In genomic region chr17:56611861-56612564, GRCm38 (mm10) we compare ENCODE assay signal across 7 mouse cellular contexts. TPM values are rescaled to one million over a fixed set of nuclear protein-coding genes. Genes with fewer than 3 reads are reported as not detected.
DNase-seq lines count a peak whose midpoint lies in the region; ATAC-seq lines count a peak whose summit lies in the region.

No protein-coding gene starts in this region.

- no peak overlapping the region for H3K4me3 ChIP-seq in hindbrain, embryonic 11.5 days (ENCODE audit: low read depth, low read length)
- H3K4me3 ChIP-seq in hindbrain, embryonic 16.5 days (ENCODE audit: low read length): no peak overlapping the region
- H3K4me3 ChIP-seq in embryonic facial prominence, embryonic 12.5 days: no peak overlapping the region
- H3K4me3 ChIP-seq in liver, embryonic 11.5 days (ENCODE audit: low read depth, low read length): peak overlapping the region; percentile 42

- peaks cover 8% of the 10 kb centered on the region; the same call in 1 of the 2 replicates for H3K36me3 ChIP-seq in hindbrain, embryonic 11.5 days (ENCODE audit: control insufficient read depth, insufficient read depth, low read length)
- peaks cover 10% of the 10 kb centered on the region for H3K36me3 ChIP-seq in hindbrain, embryonic 16.5 days (ENCODE audit: control insufficient read depth, insufficient read depth, low read length)
- H3K36me3 ChIP-seq in embryonic facial prominence, embryonic 12.5 days: peaks cover 36% of the 10 kb centered on the region
- peaks cover 33% of the 10 kb centered on the region for H3K36me3 ChIP-seq in liver, embryonic 11.5 days (ENCODE audit: control insufficient read depth, insufficient read depth, low read length)

- H3K4me2 ChIP-seq in hindbrain, embryonic 11.5 days (replicated peaks; ENCODE audit: low read depth, low read length): 0 out of 2 replicates have a peak overlapping the region, but pooled peaks have one; percentile 5
- no peak overlapping the region for H3K4me2 ChIP-seq in hindbrain, embryonic 16.5 days (ENCODE audit: low read length)
- no peak overlapping the region for H3K4me2 ChIP-seq in embryonic facial prominence, embryonic 12.5 days (replicated peaks)
- peak overlapping the region; percentile 99 for H3K4me2 ChIP-seq in liver, embryonic 11.5 days

- H3K9ac ChIP-seq in hindbrain, embryonic 11.5 days (ENCODE audit: low read depth, low read length): no peak overlapping the region
- no peak overlapping the region for H3K9ac ChIP-seq in hindbrain, embryonic 16.5 days (ENCODE audit: low read depth, low read length)
- 0 out of 2 replicates have a peak overlapping the region, but pooled peaks have one; percentile 2 for H3K9ac ChIP-seq in embryonic facial prominence, embryonic 12.5 days
- peak overlapping the region; percentile 41; the same call in 1 of the 2 replicates for H3K9ac ChIP-seq in liver, embryonic 11.5 days (ENCODE audit: low read depth, low read length)

- 14% methylated on average over 14 of the region's 14 CpGs for WGBS in hindbrain, embryonic 11.5 days
- 14% methylated on average over 14 of the region's 14 CpGs for WGBS in hindbrain, embryonic 16.5 days
- WGBS in embryonic facial prominence, embryonic 12.5 days: 16% methylated on average over 14 of the region's 14 CpGs
- whole genome bisulfite sequencing in liver, embryonic 11.5 days: 11% methylated on average over 14 of the region's 14 CpGs

- H3K4me1 ChIP-seq in hindbrain, embryonic 11.5 days (replicated peaks; ENCODE audit: control insufficient read depth, insufficient read depth, low read length): peaks cover 11% of the 10 kb centered on the region
- H3K4me1 ChIP-seq in hindbrain, embryonic 16.5 days (ENCODE audit: control insufficient read depth, insufficient read depth, low read depth, low read length): peaks cover 35% of the 10 kb centered on the region
- peaks cover 31% of the 10 kb centered on the region for H3K4me1 ChIP-seq in embryonic facial prominence, embryonic 12.5 days
- peaks cover 39% of the 10 kb centered on the region for H3K4me1 ChIP-seq in liver, embryonic 11.5 days (replicated peaks; ENCODE audit: control insufficient read depth, insufficient read depth, low read length)

- no peaks in the 10 kb centered on the region for H3K9me3 ChIP-seq in hindbrain, embryonic 11.5 days (ENCODE audit: control insufficient read depth, low read length)
- no peaks in the 10 kb centered on the region for H3K9me3 ChIP-seq in hindbrain, embryonic 16.5 days (ENCODE audit: control insufficient read depth, low read length)
- no peaks in the 10 kb centered on the region for H3K9me3 ChIP-seq in embryonic facial prominence, embryonic 12.5 days
- no peaks in the 10 kb centered on the region for H3K9me3 ChIP-seq in liver, embryonic 11.5 days (ENCODE audit: control insufficient read depth, low read length)

- DNase-seq in hindbrain, embryonic 11.5 days (ENCODE audit: low spot score): peak; percentile 59
- DNase-seq in Muller cell, postnatal 12 days (ENCODE audit: inconsistent ontology term): peak; percentile 47
- DNase-seq in liver, embryonic 11.5 days (ENCODE audit: low spot score): peak; percentile 86
- peak; percentile 31 to 38 for DNase-seq in spleen, postnatal 14 days (ENCODE audit: low spot score in 2 of 2)
- DNase-seq in frontal cortex, postnatal 25 days (ENCODE audit: low spot score in 2 of 2): no peak

- no peak overlapping the region for H3K27ac ChIP-seq in hindbrain, embryonic 11.5 days (ENCODE audit: low read depth, low read length)
- H3K27ac ChIP-seq in hindbrain, embryonic 16.5 days (ENCODE audit: low read depth, low read length): no peak overlapping the region
- H3K27ac ChIP-seq in embryonic facial prominence, embryonic 12.5 days: no peak overlapping the region
- H3K27ac ChIP-seq in liver, embryonic 11.5 days (ENCODE audit: low read depth, low read length): peak overlapping the region; percentile 91

- no peaks in the 10 kb centered on the region for H3K27me3 ChIP-seq in hindbrain, embryonic 11.5 days (ENCODE audit: control insufficient read depth, insufficient read depth, low read length)
- no peaks in the 10 kb centered on the region for H3K27me3 ChIP-seq in hindbrain, embryonic 16.5 days (replicated peaks; ENCODE audit: control insufficient read depth, insufficient read depth, low read length)
- H3K27me3 ChIP-seq in embryonic facial prominence, embryonic 12.5 days: no peaks in the 10 kb centered on the region
- H3K27me3 ChIP-seq in liver, embryonic 11.5 days (replicated peaks; ENCODE audit: control insufficient read depth, insufficient read depth, low read length): no peaks in the 10 kb centered on the region

- no peak for ATAC-seq in hindbrain, embryonic 11.5 days (ENCODE audit: low FRiP score)
- ATAC-seq in hindbrain, embryonic 16.5 days: no peak
- no peak for ATAC-seq in embryonic facial prominence, embryonic 12.5 days (ENCODE audit: insufficient number of reproducible peaks, insufficient read depth, low FRiP score, low TSS enrichment)
- ATAC-seq in liver, embryonic 11.5 days (replicated peaks; ENCODE audit: low FRiP score): peak; percentile 56

RNA-seq across cellular contexts. Expression of gene Rpl36, which starts 1.2 kb away (rescaled TPM):
- 1,258 and 1,259 TPM in 2 replicates for polyA plus RNA-seq in hindbrain, embryonic 11.5 days (2014; fragmentation: Nextera tagmentation; extraction: Ambion mirVana)
- polyA plus RNA-seq in hindbrain, embryonic 16.5 days (2015; fragmentation: Nextera tagmentation; extraction: Ambion mirVana): 823 and 876 TPM in 2 replicates
- polyA plus RNA-seq in embryonic facial prominence, embryonic 12.5 days (2016; fragmentation: Nextera tagmentation; extraction: Ambion mirVana): 1,591 and 1,618 TPM in 2 replicates
- polyA plus RNA-seq in liver, embryonic 11.5 days (2014; fragmentation: Nextera tagmentation; extraction: Ambion mirVana): 2,108 and 2,211 TPM in 2 replicates

RNA-seq across cellular contexts. Expression of gene 2410015M20Rik, which starts 2.4 kb away (rescaled TPM):
- polyA plus RNA-seq in hindbrain, embryonic 11.5 days (2014; fragmentation: Nextera tagmentation; extraction: Ambion mirVana): 184 and 192 TPM in 2 replicates
- polyA plus RNA-seq in hindbrain, embryonic 16.5 days (2015; fragmentation: Nextera tagmentation; extraction: Ambion mirVana): 186 and 221 TPM in 2 replicates
- polyA plus RNA-seq in embryonic facial prominence, embryonic 12.5 days (2016; fragmentation: Nextera tagmentation; extraction: Ambion mirVana): 208 and 214 TPM in 2 replicates
- polyA plus RNA-seq in liver, embryonic 11.5 days (2014; fragmentation: Nextera tagmentation; extraction: Ambion mirVana): 236 and 248 TPM in 2 replicates

RNA-seq across cellular contexts. Expression of gene Lonp1, which starts 14.7 kb away (rescaled TPM):
- polyA plus RNA-seq in hindbrain, embryonic 11.5 days (2014; fragmentation: Nextera tagmentation; extraction: Ambion mirVana): 43.7 and 45.4 TPM in 2 replicates
- 45.4 and 45.7 TPM in 2 replicates for polyA plus RNA-seq in hindbrain, embryonic 16.5 days (2015; fragmentation: Nextera tagmentation; extraction: Ambion mirVana)
- 66.0 and 66.9 TPM in 2 replicates for polyA plus RNA-seq in embryonic facial prominence, embryonic 12.5 days (2016; fragmentation: Nextera tagmentation; extraction: Ambion mirVana)
- polyA plus RNA-seq in liver, embryonic 11.5 days (2014; fragmentation: Nextera tagmentation; extraction: Ambion mirVana): 87.9 and 92.4 TPM in 2 replicates

RNA-seq across cellular contexts. Expression of gene Catsperd, which starts 15.9 kb away (rescaled TPM):
- polyA plus RNA-seq in hindbrain, embryonic 11.5 days (2014; fragmentation: Nextera tagmentation; extraction: Ambion mirVana): 0.56 and 0.86 TPM in 2 replicates
- 1.6 and 1.7 TPM in 2 replicates for polyA plus RNA-seq in hindbrain, embryonic 16.5 days (2015; fragmentation: Nextera tagmentation; extraction: Ambion mirVana)
- 0.74 and 0.88 TPM in 2 replicates for polyA plus RNA-seq in embryonic facial prominence, embryonic 12.5 days (2016; fragmentation: Nextera tagmentation; extraction: Ambion mirVana)
- polyA plus RNA-seq in liver, embryonic 11.5 days (2014; fragmentation: Nextera tagmentation; extraction: Ambion mirVana): 0.64 and 0.68 TPM in 2 replicates

RNA-seq across cellular contexts. Expression of gene Safb, which starts 27.4 kb away (rescaled TPM):
- 93.7 and 105 TPM in 2 replicates for polyA plus RNA-seq in hindbrain, embryonic 11.5 days (2014; fragmentation: Nextera tagmentation; extraction: Ambion mirVana)
- 95.5 and 109 TPM in 2 replicates for polyA plus RNA-seq in hindbrain, embryonic 16.5 days (2015; fragmentation: Nextera tagmentation; extraction: Ambion mirVana)
- polyA plus RNA-seq in embryonic facial prominence, embryonic 12.5 days (2016; fragmentation: Nextera tagmentation; extraction: Ambion mirVana): 152 and 157 TPM in 2 replicates
- 93.1 and 96.5 TPM in 2 replicates for polyA plus RNA-seq in liver, embryonic 11.5 days (2014; fragmentation: Nextera tagmentation; extraction: Ambion mirVana)

Comparison
In these comparisons a context has a peak if more than half of its experiments do, and no peak if none do; other contexts are left out.
1. H3K4me2 ChIP-seq: peak in hindbrain, embryonic 11.5 days (single experiment) and liver, embryonic 11.5 days (single experiment); none in hindbrain, embryonic 16.5 days (single experiment) and embryonic facial prominence, embryonic 12.5 days (single experiment).
2. DNase-seq: peak in hindbrain, embryonic 11.5 days (single experiment), Muller cell, postnatal 12 days (single experiment), liver, embryonic 11.5 days (single experiment) and spleen, postnatal 14 days (2 of 2); none in frontal cortex, postnatal 25 days (0 of 2).
3. H3K9ac ChIP-seq: peak in embryonic facial prominence, embryonic 12.5 days (single experiment) and liver, embryonic 11.5 days (single experiment); none in hindbrain, embryonic 11.5 days (single experiment) and hindbrain, embryonic 16.5 days (single experiment).